Mouse (Mus musculus) forebrain, embryonic 11.5 days (tissue): ENCODE measurements around the gene Msx1. TPM values are rescaled to one million over a fixed set of nuclear protein-coding genes. Genes with fewer than 3 reads are reported as not detected.

Experiments used
- ATAC-seq: fragments of 200-750 bp; cut with Nextera tagmentation; replicated peaks from 2 replicates; pipeline ENCODE4 v1.8.0; 2017; ENCODE audit warnings: moderate TSS enrichment; ENCODE audit not compliant: low FRiP score
- DNase-seq: peaks from one replicate; pipeline ENCODE4 v3.0.0-alpha.2; 2017; ENCODE audit warnings: low spot score
- H3K27ac ChIP-seq: fragments of 300-500 bp; sonication (generic); 2 replicates; pipeline ENCODE4 v1.5.1; 2014; ENCODE audit warnings: low read depth, low read length
- H3K27me3 ChIP-seq: fragments of 300-500 bp; sonication (generic); 2 replicates; pipeline ENCODE4 v1.6.1; 2014; ENCODE audit warnings: mild to moderate bottlenecking, low read length, mixed read lengths; ENCODE audit not compliant: control insufficient read depth, insufficient read depth
- H3K36me3 ChIP-seq: fragments of 300-500 bp; sonication (generic); 2 replicates; pipeline ENCODE4 v1.6.1; 2014; ENCODE audit warnings: mild to moderate bottlenecking, low read length, moderate library complexity, mixed read lengths; ENCODE audit not compliant: control insufficient read depth, insufficient read depth
- H3K4me1 ChIP-seq: fragments of 300-500 bp; sonication (generic); replicated peaks from 2 replicates; pipeline ENCODE4 v1.6.1; 2014; ENCODE audit warnings: low read length, mixed read lengths; ENCODE audit not compliant: control insufficient read depth, insufficient read depth
- H3K4me2 ChIP-seq: fragments of 300-500 bp; sonication (generic); 2 replicates; pipeline ENCODE4 v1.6.1; 2014; ENCODE audit warnings: low read depth, mild to moderate bottlenecking, low read length, moderate library complexity, mixed read lengths; ENCODE audit not compliant: severe bottlenecking
- H3K4me3 ChIP-seq: fragments of 300-500 bp; sonication (generic); 2 replicates; pipeline ENCODE4 v1.5.1; 2014; ENCODE audit warnings: low read depth, low read length
- H3K9ac ChIP-seq: fragments of 300-500 bp; sonication (generic); 2 replicates; pipeline ENCODE4 v1.6.1; 2014; ENCODE audit warnings: low read length
- H3K9me3 ChIP-seq: fragments of 300-500 bp; sonication (generic); 2 replicates; pipeline ENCODE4 v1.6.1; 2016; ENCODE audit warnings: low read length, mixed read lengths; ENCODE audit not compliant: control insufficient read depth
- WGBS: fragments of 180-500 bp; shearing (Covaris S2); extraction: QIAGEN DNeasy Blood & Tissue Kit; methylation state at CpG from one replicate; pipeline ENCODE4 v1.1.7; 2014; 5-methylcytosine and 5-hydroxymethylcytosine counted together
- polyA plus RNA-seq: library from polyadenylated mRNA; unstranded; fragments of >200 nt; fragmentation: Nextera tagmentation; extraction: Ambion mirVana; gene quantifications from 2 replicates; pipeline ENCODE4 v1.2.1, GENCODE M21; 2014

Msx1 gene
- polyA plus RNA-seq, 1 experiment from 2014 or later, result 175 TPM

- Histone ChIP-seq H3K27me3 (peaks cover 86% of the 10 kb centered on the region), H3K4me3 (no peak overlapping the region; the same call in 1 of the 2 replicates), H3K4me2 (no peak overlapping the region), H3K9ac (no peak overlapping the region), H3K9me3 (no peaks in the 10 kb centered on the region), H3K36me3 (no peaks in the 10 kb centered on the region), H3K4me1 (peaks cover 2% of the 10 kb centered on the region), H3K27ac (no peak overlapping the region)
- WGBS, result 2% methylated on average over 34 of the region's 34 CpGs
- no peak for ATAC-seq
- DNase-seq, result no peak
These were observed 6.5 kb downstream of the Msx1 start for GRCm38 (mm10) chr5:37817658-37818532.

GRCm38 (mm10) chr5:37816907-37817657 is 7.3 kb downstream of the Msx1 start:
- Histone ChIP-seq H3K27me3 (peaks cover 83% of the 10 kb centered on the region), H3K4me1 (peaks cover 2% of the 10 kb centered on the region), H3K36me3 (no peaks in the 10 kb centered on the region), H3K4me3 (peak overlapping the region; percentile 14), H3K9ac (no peak overlapping the region), H3K27ac (no peak overlapping the region), H3K9me3 (no peaks in the 10 kb centered on the region), H3K4me2 (0 out of 2 replicates have a peak overlapping the region, but pooled peaks have one; percentile 30)
- ATAC-seq, result peak; percentile 45
- peak; percentile 83 for DNase-seq
- WGBS, result 1% methylated on average over 46 of the region's 46 CpGs

GRCm38 (mm10) chr5:37815909-37816308 is 8.5 kb downstream of the Msx1 start:
- Histone ChIP-seq H3K4me3 (no peak overlapping the region), H3K9me3 (no peaks in the 10 kb centered on the region), H3K36me3 (no peaks in the 10 kb centered on the region), H3K4me2 (no peak overlapping the region), H3K9ac (no peak overlapping the region), H3K27ac (no peak overlapping the region), H3K4me1 (peaks cover 2% of the 10 kb centered on the region), H3K27me3 (peaks cover 73% of the 10 kb centered on the region)
- DNase-seq (no peak), ATAC-seq (no peak)
- 73% methylated on average over 4 of the region's 4 CpGs for WGBS

GRCm38 (mm10) chr5:37814169-37814568 is 10.2 kb downstream of the Msx1 start:
- DNase-seq, result no peak
- Histone ChIP-seq H3K27me3 (peaks cover 57% of the 10 kb centered on the region), H3K4me2 (no peak overlapping the region), H3K36me3 (no peaks in the 10 kb centered on the region), H3K4me1 (peaks cover 2% of the 10 kb centered on the region), H3K4me3 (no peak overlapping the region), H3K9me3 (no peaks in the 10 kb centered on the region), H3K9ac (no peak overlapping the region), H3K27ac (no peak overlapping the region)
- no peak for ATAC-seq

- H3K9me3 ChIP-seq, result no peaks in the 10 kb centered on the region
- no peak overlapping the region for H3K9ac ChIP-seq
- no peak overlapping the region for H3K27ac ChIP-seq
- H3K4me2 ChIP-seq, result no peak overlapping the region
- WGBS, result 89% methylated on average over 6 of the region's 6 CpGs
- H3K36me3 ChIP-seq, result no peaks in the 10 kb centered on the region
- no peak overlapping the region for H3K4me3 ChIP-seq
- ATAC-seq (no peak), DNase-seq (no peak)
- H3K27me3 ChIP-seq, result no peaks in the 10 kb centered on the region
- H3K4me1 ChIP-seq, result no peaks in the 10 kb centered on the region
These were observed 19.1 kb downstream of the Msx1 start for GRCm38 (mm10) chr5:37805291-37805690.

GRCm38 (mm10) chr5:37804512-37805118 is 19.8 kb downstream of the Msx1 start:
- H3K9me3 ChIP-seq, result no peaks in the 10 kb centered on the region
- DNase-seq (no peak), ATAC-seq (no peak)
- no peak overlapping the region for H3K9ac ChIP-seq
- no peaks in the 10 kb centered on the region for H3K27me3 ChIP-seq
- no peaks in the 10 kb centered on the region for H3K36me3 ChIP-seq
- H3K4me1 ChIP-seq, result no peaks in the 10 kb centered on the region
- H3K4me3 ChIP-seq, result no peak overlapping the region
- no peak overlapping the region for H3K4me2 ChIP-seq
- no peak overlapping the region for H3K27ac ChIP-seq
- 72% methylated on average over 8 of the region's 8 CpGs for WGBS

GRCm38 (mm10) chr5:37797251-37797650 is 27.1 kb downstream of the Msx1 start:
- no peaks in the 10 kb centered on the region for H3K36me3 ChIP-seq
- no peaks in the 10 kb centered on the region for H3K9me3 ChIP-seq
- no peak overlapping the region for H3K27ac ChIP-seq
- H3K9ac ChIP-seq, result no peak overlapping the region
- 72% methylated on average over 6 of the region's 6 CpGs for WGBS
- DNase-seq, result no peak
- no peak for ATAC-seq
- H3K27me3 ChIP-seq, result no peaks in the 10 kb centered on the region
- no peaks in the 10 kb centered on the region for H3K4me1 ChIP-seq
- H3K4me2 ChIP-seq, result no peak overlapping the region
- H3K4me3 ChIP-seq, result no peak overlapping the region

GRCm38 (mm10) chr5:37796751-37797150 is 27.6 kb downstream of the Msx1 start:
- Histone ChIP-seq H3K4me3 (no peak overlapping the region), H3K9ac (no peak overlapping the region), H3K27ac (no peak overlapping the region), H3K9me3 (no peaks in the 10 kb centered on the region), H3K4me1 (no peaks in the 10 kb centered on the region), H3K36me3 (no peaks in the 10 kb centered on the region), H3K4me2 (no peak overlapping the region), H3K27me3 (no peaks in the 10 kb centered on the region)
- WGBS, result 72% methylated on average over 5 of the region's 5 CpGs
- DNase-seq (no peak), ATAC-seq (no peak)
